Mouse (Mus musculus): ENCODE results near the gene Otub2. TPM values are rescaled to one million over a fixed set of nuclear protein-coding genes. Genes with fewer than 3 reads are reported as not detected.

The Otub2 gene
- polyA plus RNA-seq, 1 experiment from 2014 or later: 7.2 TPM

DNA sequence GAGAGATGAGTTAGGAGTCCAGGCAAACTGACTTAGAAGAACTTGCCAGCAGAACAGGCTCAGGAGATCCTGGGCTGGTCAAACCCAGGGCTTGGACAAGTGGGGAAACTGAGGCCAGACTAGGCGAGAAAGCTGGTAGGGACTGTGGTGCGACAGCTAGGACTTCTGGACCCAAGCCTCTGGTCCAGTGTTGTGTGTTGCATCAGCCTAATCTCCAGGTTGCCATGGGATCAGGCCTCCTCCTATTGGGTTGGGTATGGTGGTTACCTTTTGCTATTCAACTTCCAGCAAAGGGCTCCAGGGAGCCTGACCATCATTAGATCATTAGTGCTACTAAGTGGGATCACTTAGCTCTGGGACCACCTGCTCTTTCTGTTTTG lies 856 bp downstream of the Otub2 start:
- Histone ChIP-seq H3K9ac (ENCODE audit: low read length) (peak overlapping the region; percentile 78), H3K4me2 (ENCODE audit: low read depth, low read length) (peak overlapping the region; percentile 77), H3K27me3 (ENCODE audit: control insufficient read depth, insufficient read depth, low read depth, low read length) (no peaks in the 10 kb centered on the region), H3K27ac (ENCODE audit: low read length) (no peak overlapping the region), H3K4me1 (replicated peaks; ENCODE audit: control insufficient read depth, insufficient read depth, low read length) (peaks cover 4% of the 10 kb centered on the region; the same call in 1 of the 2 replicates), H3K36me3 (ENCODE audit: control insufficient read depth, insufficient read depth, low read length) (no peaks in the 10 kb centered on the region), H3K9me3 (ENCODE audit: control insufficient read depth, low read length) (no peaks in the 10 kb centered on the region), H3K4me3 (ENCODE audit: low read length) (peak overlapping the region; percentile 81)
- WGBS: 59% methylated on average over 2 of the region's 2 CpGs
- ATAC-seq (ENCODE audit: low read depth): no peak

- H3K9me3 ChIP-seq (ENCODE audit: control insufficient read depth, low read length): no peaks in the 10 kb centered on the region
- 68% methylated on average over 4 of the region's 4 CpGs for WGBS
- H3K27ac ChIP-seq (ENCODE audit: low read length): no peak overlapping the region
- peaks cover 4% of the 10 kb centered on the region; the same call in 1 of the 2 replicates for H3K4me1 ChIP-seq (replicated peaks; ENCODE audit: control insufficient read depth, insufficient read depth, low read length)
- peak overlapping the region; percentile 77; the same call in 1 of the 2 replicates for H3K4me2 ChIP-seq (ENCODE audit: low read depth, low read length)
- H3K36me3 ChIP-seq (ENCODE audit: control insufficient read depth, insufficient read depth, low read length): no peaks in the 10 kb centered on the region
- H3K9ac ChIP-seq (ENCODE audit: low read length): no peak overlapping the region
- H3K27me3 ChIP-seq (ENCODE audit: control insufficient read depth, insufficient read depth, low read depth, low read length): no peaks in the 10 kb centered on the region
- no peak overlapping the region for H3K4me3 ChIP-seq (ENCODE audit: low read length)
- ATAC-seq (ENCODE audit: low read depth): no peak
Measured at GRCm38 (mm10) chr12:103389982-103390381, 1.5 kb downstream of the Otub2 start.

DNA sequence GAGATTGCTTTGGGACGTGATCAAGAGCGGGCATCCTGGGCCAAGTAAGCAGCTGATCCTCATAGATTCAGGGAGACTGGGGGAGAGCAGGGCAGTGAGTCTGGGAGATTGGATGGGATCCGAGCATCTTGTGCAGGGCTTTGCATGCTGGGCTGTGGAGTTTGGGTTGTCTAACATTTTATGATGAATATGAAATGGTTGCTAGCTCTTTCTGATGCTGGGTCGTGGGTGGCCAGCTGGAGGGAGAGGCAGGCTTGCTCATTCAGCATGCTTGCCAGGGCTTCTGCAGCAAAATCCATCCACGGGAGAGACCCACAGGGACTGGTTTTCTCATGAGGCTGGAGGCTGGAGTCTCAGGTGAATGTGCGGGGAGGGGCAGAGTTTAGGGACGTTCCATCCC lies 2.6 kb downstream of the Otub2 start:
- no peak overlapping the region for H3K9ac ChIP-seq (ENCODE audit: low read length)
- no peak overlapping the region for H3K27ac ChIP-seq (ENCODE audit: low read length)
- H3K4me3 ChIP-seq (ENCODE audit: low read length): no peak overlapping the region
- 50% methylated on average over 7 of the region's 7 CpGs for WGBS
- no peaks in the 10 kb centered on the region for H3K36me3 ChIP-seq (ENCODE audit: control insufficient read depth, insufficient read depth, low read length)
- H3K27me3 ChIP-seq (ENCODE audit: control insufficient read depth, insufficient read depth, low read depth, low read length): no peaks in the 10 kb centered on the region
- no peak overlapping the region for H3K4me2 ChIP-seq (ENCODE audit: low read depth, low read length)
- no peaks in the 10 kb centered on the region for H3K9me3 ChIP-seq (ENCODE audit: control insufficient read depth, low read length)
- no peak for ATAC-seq (ENCODE audit: low read depth)
- peaks cover 4% of the 10 kb centered on the region; the same call in 1 of the 2 replicates for H3K4me1 ChIP-seq (replicated peaks; ENCODE audit: control insufficient read depth, insufficient read depth, low read length)

DNA sequence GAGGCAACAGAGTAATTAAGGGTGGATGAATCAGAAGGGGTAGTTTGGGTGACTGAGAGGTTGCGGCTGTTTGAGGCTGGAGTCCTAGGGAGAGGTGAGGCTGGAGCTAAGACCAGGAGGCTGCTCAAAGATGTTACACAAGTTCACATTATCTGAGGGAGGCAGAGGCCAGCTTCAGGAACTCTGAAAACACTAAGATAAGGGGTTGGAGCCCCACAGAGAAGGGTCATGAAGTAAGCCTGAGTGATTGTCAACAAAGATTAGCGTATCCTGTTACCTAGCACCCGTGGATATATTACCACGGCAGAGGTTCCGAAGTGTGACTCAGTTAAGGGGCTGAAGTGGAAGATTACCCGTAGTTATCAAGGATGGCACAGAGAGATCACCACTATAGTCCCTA lies 5.0 kb downstream of the Otub2 start:
- peaks cover 9% of the 10 kb centered on the region; the same call in 1 of the 2 replicates for H3K4me1 ChIP-seq (replicated peaks; ENCODE audit: control insufficient read depth, insufficient read depth, low read length)
- no peak overlapping the region for H3K9ac ChIP-seq (ENCODE audit: low read length)
- H3K27me3 ChIP-seq (ENCODE audit: control insufficient read depth, insufficient read depth, low read depth, low read length): no peaks in the 10 kb centered on the region
- 31% methylated on average over 6 of the region's 6 CpGs for WGBS
- H3K36me3 ChIP-seq (ENCODE audit: control insufficient read depth, insufficient read depth, low read length): no peaks in the 10 kb centered on the region
- H3K27ac ChIP-seq (ENCODE audit: low read length): no peak overlapping the region
- H3K4me3 ChIP-seq (ENCODE audit: low read length): no peak overlapping the region
- no peak overlapping the region for H3K4me2 ChIP-seq (ENCODE audit: low read depth, low read length)
- no peaks in the 10 kb centered on the region for H3K9me3 ChIP-seq (ENCODE audit: control insufficient read depth, low read length)
- ATAC-seq (ENCODE audit: low read depth): no peak

DNA sequence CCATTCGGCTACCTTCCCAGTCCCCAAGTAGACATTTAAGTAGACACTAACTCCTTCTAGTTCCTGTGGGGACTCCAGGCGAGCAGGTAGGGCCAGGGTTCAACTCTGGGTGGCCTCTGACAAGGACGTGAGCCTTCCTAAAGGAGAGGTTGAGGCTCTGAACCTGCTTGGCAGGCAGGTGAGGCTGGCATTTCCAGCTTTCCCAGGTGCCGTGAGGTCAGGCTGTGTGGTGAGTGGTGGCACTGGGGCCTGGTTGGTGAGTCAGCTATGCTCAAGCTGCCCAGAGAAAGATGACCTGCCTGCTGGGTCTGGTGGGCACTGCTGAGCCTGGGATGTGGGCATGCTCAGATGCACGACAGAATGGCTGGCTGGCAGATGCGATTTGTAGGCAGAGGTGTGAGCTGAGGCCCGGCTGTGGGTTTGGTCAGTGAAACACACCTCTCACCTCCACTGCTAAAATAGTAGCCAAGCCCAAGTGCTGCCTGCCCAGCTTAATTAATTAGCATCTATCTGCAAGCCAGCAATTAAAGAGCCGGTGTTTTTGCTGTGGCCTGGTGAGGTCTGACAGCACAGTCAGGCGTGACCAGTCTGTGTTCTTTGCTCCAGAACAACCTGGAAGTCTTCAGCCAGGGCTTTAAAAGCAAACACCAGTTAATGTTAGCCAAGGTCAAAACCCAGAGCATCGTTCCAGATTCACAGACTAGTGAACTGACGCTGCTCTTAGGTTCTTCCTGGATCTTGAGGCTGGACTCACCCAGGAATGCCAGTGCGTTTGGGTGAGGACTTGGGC lies 7.2 kb downstream of the Otub2 start:
- Histone ChIP-seq H3K9me3 (ENCODE audit: control insufficient read depth, low read length) (no peaks in the 10 kb centered on the region), H3K4me3 (ENCODE audit: low read length) (no peak overlapping the region), H3K4me2 (ENCODE audit: low read depth, low read length) (no peak overlapping the region), H3K4me1 (replicated peaks; ENCODE audit: control insufficient read depth, insufficient read depth, low read length) (peaks cover 5% of the 10 kb centered on the region; the same call in 1 of the 2 replicates), H3K9ac (ENCODE audit: low read length) (no peak overlapping the region), H3K36me3 (ENCODE audit: control insufficient read depth, insufficient read depth, low read length) (no peaks in the 10 kb centered on the region), H3K27me3 (ENCODE audit: control insufficient read depth, insufficient read depth, low read depth, low read length) (no peaks in the 10 kb centered on the region), H3K27ac (ENCODE audit: low read length) (no peak overlapping the region)
- WGBS: 52% methylated on average over 12 of the region's 12 CpGs
- ATAC-seq (ENCODE audit: low read depth): no peak

DNA sequence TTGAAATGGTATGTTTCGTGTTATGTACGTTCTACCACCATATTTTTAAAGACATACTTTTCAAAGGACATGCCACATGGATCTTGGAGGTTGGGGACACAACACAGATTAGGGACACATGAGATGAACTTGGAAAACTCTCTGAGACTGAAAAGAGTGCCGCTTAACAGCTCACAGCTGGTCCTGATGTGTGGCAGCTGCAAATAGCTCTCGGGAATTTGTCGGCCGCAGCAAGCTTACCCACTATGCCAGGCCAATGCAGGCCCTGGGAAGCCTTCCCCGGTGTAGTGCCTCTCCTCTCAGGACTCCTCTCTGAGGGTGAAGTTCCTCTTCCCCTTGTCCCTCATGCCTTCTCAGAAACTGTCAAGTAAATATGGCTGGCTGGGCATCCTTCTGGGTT lies 8.3 kb downstream of the Otub2 start:
- H3K4me3 ChIP-seq (ENCODE audit: low read length): no peak overlapping the region
- no peak overlapping the region for H3K4me2 ChIP-seq (ENCODE audit: low read depth, low read length)
- ATAC-seq (ENCODE audit: low read depth): peak; percentile 73
- WGBS: 56% methylated on average over 7 of the region's 7 CpGs
- H3K9ac ChIP-seq (ENCODE audit: low read length): no peak overlapping the region
- peaks cover 5% of the 10 kb centered on the region; the same call in 1 of the 2 replicates for H3K4me1 ChIP-seq (replicated peaks; ENCODE audit: control insufficient read depth, insufficient read depth, low read length)
- H3K27me3 ChIP-seq (ENCODE audit: control insufficient read depth, insufficient read depth, low read depth, low read length): no peaks in the 10 kb centered on the region
- peak overlapping the region; percentile 78 for H3K27ac ChIP-seq (ENCODE audit: low read length)
- no peaks in the 10 kb centered on the region for H3K9me3 ChIP-seq (ENCODE audit: control insufficient read depth, low read length)
- H3K36me3 ChIP-seq (ENCODE audit: control insufficient read depth, insufficient read depth, low read length): no peaks in the 10 kb centered on the region

DNA sequence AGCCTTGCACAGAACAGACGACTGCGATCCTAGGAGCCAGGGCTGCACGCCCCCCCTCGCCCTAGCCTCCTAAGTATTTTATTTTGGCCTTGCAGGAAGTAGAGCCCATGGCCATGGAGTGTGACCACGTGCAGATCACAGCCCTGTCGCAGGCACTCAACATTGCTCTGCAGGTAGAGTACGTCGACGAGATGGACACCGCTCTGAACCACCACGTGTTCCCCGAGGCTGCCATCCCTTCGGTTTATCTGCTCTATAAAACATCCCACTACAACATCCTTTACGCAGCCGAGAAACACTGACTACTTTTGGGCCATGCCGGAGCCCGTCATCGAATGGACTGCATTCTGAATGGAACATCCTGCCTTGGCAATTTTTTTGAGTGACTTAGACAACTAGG lies 15.6 kb downstream of the Otub2 start:
- no peak overlapping the region for H3K4me2 ChIP-seq (ENCODE audit: low read depth, low read length)
- H3K4me3 ChIP-seq (ENCODE audit: low read length): no peak overlapping the region
- no peaks in the 10 kb centered on the region for H3K27me3 ChIP-seq (ENCODE audit: control insufficient read depth, insufficient read depth, low read depth, low read length)
- H3K36me3 ChIP-seq (ENCODE audit: control insufficient read depth, insufficient read depth, low read length): peaks cover 22% of the 10 kb centered on the region
- 83% methylated on average over 18 of the region's 18 CpGs for WGBS
- no peak overlapping the region for H3K9ac ChIP-seq (ENCODE audit: low read length)
- no peaks in the 10 kb centered on the region for H3K4me1 ChIP-seq (replicated peaks; ENCODE audit: control insufficient read depth, insufficient read depth, low read length)
- no peaks in the 10 kb centered on the region for H3K9me3 ChIP-seq (ENCODE audit: control insufficient read depth, low read length)
- ATAC-seq (ENCODE audit: low read depth): no peak
- H3K27ac ChIP-seq (ENCODE audit: low read length): no peak overlapping the region

GRCm38 (mm10) chr12:103407720-103408119 lies 19.2 kb downstream of the Otub2 start, which contains the start of gene 9330161L09Rik:
Gene 9330161L09Rik (minus strand): TSS chr12:103407820.
- Histone ChIP-seq H3K9ac (ENCODE audit: low read length) (no peak within 1 kb of the TSS), H3K27ac (ENCODE audit: low read length) (no peak within 1 kb of the TSS), H3K27me3 (ENCODE audit: control insufficient read depth, insufficient read depth, low read depth, low read length) (no peaks in the 10 kb centered on the region), H3K4me1 (replicated peaks; ENCODE audit: control insufficient read depth, insufficient read depth, low read length) (no peaks in the 10 kb centered on the region), H3K4me2 (ENCODE audit: low read depth, low read length) (no peak within 1 kb of the TSS), H3K36me3 (ENCODE audit: control insufficient read depth, insufficient read depth, low read length) (peaks cover 43% of the 10 kb centered on the region), H3K9me3 (ENCODE audit: control insufficient read depth, low read length) (no peaks in the 10 kb centered on the region), H3K4me3 (ENCODE audit: low read length) (no peak within 1 kb of the TSS)
- WGBS: 93% methylated on average over 4 of the region's 4 CpGs
- ATAC-seq (ENCODE audit: low read depth): no peak

DNA sequence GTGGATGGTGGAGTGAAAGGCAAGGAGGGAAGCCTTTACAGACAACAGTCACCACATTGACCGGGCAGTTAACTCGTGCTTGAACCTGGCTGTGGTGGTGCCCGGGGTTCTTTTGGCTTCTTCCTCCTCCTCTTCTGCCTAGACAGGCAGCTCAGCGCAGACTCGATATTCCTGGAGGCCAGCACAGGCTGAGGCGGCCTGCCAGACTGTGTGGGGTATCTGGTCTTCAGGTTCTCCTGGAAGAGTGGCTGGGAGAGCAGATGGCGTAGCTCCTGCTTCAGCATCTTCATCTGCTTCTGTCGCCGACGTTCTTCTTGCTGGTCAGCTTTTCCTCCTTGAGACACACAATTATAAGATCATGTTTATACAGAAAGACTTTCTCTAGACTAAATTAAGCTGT lies 19.7 kb downstream of the Otub2 start:
- 80% methylated on average over 10 of the region's 10 CpGs for WGBS

More for the DNA sequence above, 19.7 kb downstream of the Otub2 start:
- ATAC-seq (ENCODE audit: low read depth): no peak
- Histone ChIP-seq H3K4me1 (replicated peaks; ENCODE audit: control insufficient read depth, insufficient read depth, low read length) (no peaks in the 10 kb centered on the region), H3K4me2 (ENCODE audit: low read depth, low read length) (no peak overlapping the region), H3K9ac (ENCODE audit: low read length) (no peak overlapping the region), H3K27ac (ENCODE audit: low read length) (no peak overlapping the region), H3K36me3 (ENCODE audit: control insufficient read depth, insufficient read depth, low read length) (peaks cover 44% of the 10 kb centered on the region), H3K27me3 (ENCODE audit: control insufficient read depth, insufficient read depth, low read depth, low read length) (no peaks in the 10 kb centered on the region), H3K9me3 (ENCODE audit: control insufficient read depth, low read length) (no peaks in the 10 kb centered on the region), H3K4me3 (ENCODE audit: low read length) (no peak overlapping the region)
